Mouse (Mus musculus): Measurements from ENCODE around the gene Safb2.

DNA sequence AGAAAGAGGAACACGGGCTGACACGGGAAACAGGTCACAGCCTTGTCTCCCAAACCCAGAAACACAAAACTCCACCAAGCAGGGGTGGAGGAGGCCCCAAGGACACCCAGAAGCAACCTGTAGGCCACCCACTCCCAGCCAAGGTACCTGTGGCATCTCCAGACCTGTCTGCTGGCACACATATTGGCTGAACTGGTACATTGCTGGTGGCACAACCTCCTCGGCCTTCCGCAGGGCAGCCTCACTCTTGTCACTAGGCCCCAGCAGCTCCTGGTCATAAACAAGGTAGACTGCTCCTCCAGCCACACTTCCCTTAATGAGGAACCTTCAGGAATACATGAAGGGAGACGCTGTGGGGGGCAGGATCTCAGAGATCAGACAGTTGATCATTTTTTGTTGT, 24.3 kb upstream of the Safb2 start:
- TF ChIP-seq POLR2A (IDR thresholded peaks at IDR 0.05; ENCODE audit: borderline replicate concordance, extremely low read depth, low read depth, low read length) (no peak), CTCF (IDR thresholded peaks at IDR 0.05; ENCODE audit: insufficient read depth, low read length) (no peak)
